Mouse (Mus musculus) hindbrain, postnatal 0 days (tissue): ENCODE measurements around the gene Muc1. TPM values are rescaled to one million over a fixed set of nuclear protein-coding genes. Genes with fewer than 3 reads are reported as not detected.

ENCODE experiments used
- ATAC-seq: fragments of 200-750 bp; cut with Nextera tagmentation; 2 replicates; pipeline ENCODE4 v1.8.0; 2017; ENCODE audit warnings: mild to moderate bottlenecking, moderate TSS enrichment, moderate library complexity
- DNase-seq: peaks from one replicate; pipeline ENCODE4 v3.0.0-alpha.2; 2015; ENCODE audit warnings: low spot score
- H3K27ac ChIP-seq: fragments of 300-500 bp; sonication (generic); 2 replicates; pipeline ENCODE4 v1.5.1; 2014; ENCODE audit warnings: mild to moderate bottlenecking
- H3K27me3 ChIP-seq: fragments of 300-500 bp; sonication (generic); 2 replicates; pipeline ENCODE4 v1.6.1; 2014; ENCODE audit warnings: low read length, mixed read lengths; ENCODE audit not compliant: insufficient read depth
- H3K36me3 ChIP-seq: fragments of 300-500 bp; sonication (generic); 2 replicates; pipeline ENCODE4 v1.6.1; 2014; ENCODE audit warnings: low read length, mixed read lengths; ENCODE audit not compliant: insufficient read depth
- H3K4me1 ChIP-seq: fragments of 300-500 bp; sonication (generic); 2 replicates; pipeline ENCODE4 v1.6.1; 2014; ENCODE audit warnings: antibody characterized with exemption, low read length, mixed read lengths; ENCODE audit not compliant: insufficient read depth
- H3K4me2 ChIP-seq: fragments of 300-500 bp; sonication (generic); 2 replicates; pipeline ENCODE4 v1.6.1; 2014; ENCODE audit warnings: low read depth, mild to moderate bottlenecking, low read length, moderate library complexity, mixed read lengths
- H3K4me3 ChIP-seq: fragments of 300-500 bp; sonication (generic); 2 replicates; pipeline ENCODE4 v1.5.1; 2014; ENCODE audit warnings: low read length
- H3K9ac ChIP-seq: fragments of 300-500 bp; sonication (generic); replicated peaks from 2 replicates; pipeline ENCODE4 v1.6.1; 2014; ENCODE audit warnings: mild to moderate bottlenecking, low read length, moderate library complexity, mixed read lengths
- H3K9me3 ChIP-seq: fragments of 300-500 bp; sonication (generic); 2 replicates; pipeline ENCODE4 v1.6.1; 2016; ENCODE audit warnings: low read length, mixed read lengths
- CTCF ChIP-seq: IDR thresholded peaks from 2 replicates; pipeline ENCODE4 v1.5.1; 2016; ENCODE audit warnings: antibody characterized with exemption, control low read depth, low read depth
- WGBS: fragments of 180-500 bp; shearing (Covaris S2); extraction: QIAGEN DNeasy Blood & Tissue Kit; methylation state at CpG from one replicate; pipeline ENCODE4 v1.1.7; 2014; 5-methylcytosine and 5-hydroxymethylcytosine counted together
- polyA plus RNA-seq: library from polyadenylated mRNA; unstranded; fragments of >200 nt; fragmentation: Nextera tagmentation; extraction: Ambion mirVana; gene quantifications from 2 replicates; pipeline ENCODE4 v1.2.1, GENCODE M21; 2015
- total RNA-seq: library from RNA; depleted of rRNA; stranded (reverse); fragments of >200 nt; gene quantifications from 2 replicates; pipeline ENCODE4 v1.2.3, GENCODE M21; 2014

Muc1 gene
- total and polyA plus RNA-seq, 2 experiments from 2014 or later, result 1.5 to 1.9 TPM

- 45% methylated on average over 6 of the region's 6 CpGs for WGBS
- no peaks in the 10 kb centered on the region for H3K36me3 ChIP-seq
- DNase-seq (peak; percentile 28), ATAC-seq (no peak)
- no peak overlapping the region for H3K4me2 ChIP-seq
- no peak overlapping the region for H3K9ac ChIP-seq
- TF ChIP-seq CTCF, result no peak
- H3K27me3 ChIP-seq, result no peaks in the 10 kb centered on the region
- no peaks in the 10 kb centered on the region for H3K9me3 ChIP-seq
- no peak overlapping the region for H3K4me3 ChIP-seq
- H3K4me1 ChIP-seq, result peaks cover 18% of the 10 kb centered on the region
- no peak overlapping the region for H3K27ac ChIP-seq
Observed at GRCm38 (mm10) chr3:89271760-89272159, 42.9 kb downstream of the Muc1 start.

GRCm38 (mm10) chr3:89276061-89276460 lies 47.2 kb downstream of the Muc1 start:
- Histone ChIP-seq H3K9me3 (no peaks in the 10 kb centered on the region), H3K27me3 (no peaks in the 10 kb centered on the region), H3K9ac (no peak overlapping the region), H3K4me1 (peaks cover 14% of the 10 kb centered on the region; the same call in 1 of the 2 replicates), H3K4me3 (no peak overlapping the region), H3K36me3 (no peaks in the 10 kb centered on the region), H3K4me2 (no peak overlapping the region), H3K27ac (no peak overlapping the region)
- TF ChIP-seq CTCF, result no peak
- 90% methylated on average over 13 of the region's 13 CpGs for WGBS
- DNase-seq, result no peak
- ATAC-seq, result no peak

- DNase-seq (peak; percentile 20), ATAC-seq (no peak)
- no peaks in the 10 kb centered on the region for H3K36me3 ChIP-seq
- TF ChIP-seq CTCF, result no peak
- no peaks in the 10 kb centered on the region for H3K27me3 ChIP-seq
- H3K27ac ChIP-seq, result no peak overlapping the region
- 54% methylated on average over 14 of the region's 14 CpGs for WGBS
- H3K9ac ChIP-seq, result no peak overlapping the region
- H3K4me3 ChIP-seq, result peak overlapping the region; percentile 14; the same call in 1 of the 2 replicates
- H3K4me2 ChIP-seq, result peak overlapping the region; percentile 89; the same call in 1 of the 2 replicates
- H3K9me3 ChIP-seq, result no peaks in the 10 kb centered on the region
- peaks cover 14% of the 10 kb centered on the region; the same call in 1 of the 2 replicates for H3K4me1 ChIP-seq
Observed at GRCm38 (mm10) chr3:89277281-89278021, 48.6 kb downstream of the Muc1 start.

- Histone ChIP-seq H3K36me3 (no peaks in the 10 kb centered on the region), H3K9ac (no peak overlapping the region), H3K4me3 (peak overlapping the region; percentile 14; the same call in 1 of the 2 replicates), H3K27me3 (no peaks in the 10 kb centered on the region), H3K4me1 (peaks cover 14% of the 10 kb centered on the region; the same call in 1 of the 2 replicates), H3K27ac (no peak overlapping the region), H3K9me3 (no peaks in the 10 kb centered on the region), H3K4me2 (peak overlapping the region; percentile 89)
- TF ChIP-seq CTCF, result no peak
- WGBS, result 69% methylated on average over 7 of the region's 7 CpGs
- DNase-seq, result no peak
- no peak for ATAC-seq
Observed at GRCm38 (mm10) chr3:89278107-89278506, 49.2 kb downstream of the Muc1 start.

- Histone ChIP-seq H3K4me3 (peak overlapping the region; percentile 49), H3K27me3 (no peaks in the 10 kb centered on the region), H3K36me3 (no peaks in the 10 kb centered on the region), H3K4me1 (peaks cover 14% of the 10 kb centered on the region; the same call in 1 of the 2 replicates), H3K4me2 (peak overlapping the region; percentile 89), H3K27ac (peak overlapping the region; percentile 73; the same call in 1 of the 2 replicates), H3K9ac (peak overlapping the region; percentile 57), H3K9me3 (no peaks in the 10 kb centered on the region)
- DNase-seq, result no peak
- TF ChIP-seq CTCF, result no peak
- ATAC-seq, result no peak
- WGBS, result 33% methylated on average over 8 of the region's 8 CpGs
Observed at GRCm38 (mm10) chr3:89278643-89279042, 49.8 kb downstream of the Muc1 start.

GRCm38 (mm10) chr3:89279153-89279890 lies 50.5 kb downstream of the Muc1 start:
- peak overlapping the region; percentile 89 for H3K4me2 ChIP-seq
- no peaks in the 10 kb centered on the region for H3K27me3 ChIP-seq
- H3K9me3 ChIP-seq, result no peaks in the 10 kb centered on the region
- 2% methylated on average over 35 of the region's 35 CpGs for WGBS
- ATAC-seq, result peak; percentile 76
- TF ChIP-seq CTCF, result no peak
- H3K9ac ChIP-seq, result peak overlapping the region; percentile 57
- peak overlapping the region; percentile 49 for H3K4me3 ChIP-seq
- H3K36me3 ChIP-seq, result no peaks in the 10 kb centered on the region
- peak; percentile 85 for DNase-seq
- peaks cover 14% of the 10 kb centered on the region; the same call in 1 of the 2 replicates for H3K4me1 ChIP-seq
- H3K27ac ChIP-seq, result peak overlapping the region; percentile 73
